Mouse (Mus musculus): ENCODE data around the gene Pik3r1.

GRCm38 (mm10) chr13:101766605-101767012 lies 1.4 kb downstream of the Pik3r1 start:
- TF ChIP-seq CTCF (IDR thresholded peaks at IDR 0.05; ENCODE audit: control insufficient read depth, insufficient read depth, insufficient read length), result no peak
- no peak for TF ChIP-seq MYOD1 (IDR thresholded peaks at IDR 0.05; ENCODE audit: control insufficient read depth, insufficient read length, low read depth)
- TF ChIP-seq MAX (IDR thresholded peaks at IDR 0.05), result no peak
- no peak for TF ChIP-seq USF1 (IDR thresholded peaks at IDR 0.05; ENCODE audit: low read depth)

All from C2C12 (cell line).